In the genomic region with DNA sequence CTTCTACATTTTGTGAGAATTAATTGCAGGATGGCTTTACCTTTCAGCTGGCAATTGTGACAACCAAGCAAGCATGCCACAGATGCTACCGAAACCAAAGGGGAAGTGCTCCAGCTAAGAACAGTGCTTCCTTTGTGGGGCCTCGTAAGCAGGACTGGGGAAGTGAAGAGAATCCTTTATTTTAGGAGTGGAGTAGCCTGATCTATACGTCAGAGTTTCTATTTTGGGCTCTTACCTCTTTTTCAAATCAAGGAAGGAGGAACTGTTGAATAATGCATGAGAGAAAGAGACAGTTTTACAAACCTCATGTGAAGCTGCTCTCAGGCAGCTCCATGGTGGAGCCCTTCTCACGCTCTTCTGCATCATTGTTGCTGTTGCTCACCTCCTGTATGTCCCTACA, we compare ENCODE assay signal across 10 mouse cellular contexts.
DNase-seq lines count a peak whose midpoint lies in the region; ATAC-seq and TF ChIP-seq lines count a peak whose summit lies in the region.
"Had no signal": no experiment of that assay in that cellular context is flagged by ENCODE, and none has a peak within 500 bp of the region (broad histone marks: within the 10 kb centered on the region; RNA-seq: fewer than 3 reads in every experiment).

No protein-coding gene starts in this region.

- no peak for TF ChIP-seq CTCF in MEL (IDR thresholded peaks at IDR 0.05 in 2 of 3, conservative IDR thresholded peaks at IDR 0.05 in 1 of 3; ENCODE audit: control insufficient read depth in 1 of 3, insufficient read depth in 1 of 3, low read depth in 2 of 3, low read length in 3 of 3, poor library complexity in 1 of 3, severe bottlenecking in 1 of 3)

- 61% methylated on average over 4 of the region's 4 CpGs for WGBS in heart, embryonic 16.5 days
- 35% methylated on average over 4 of the region's 4 CpGs for WGBS in midbrain, embryonic 16.5 days

- peaks cover 22% of the 10 kb centered on the region for H3K4me1 ChIP-seq in heart, embryonic 16.5 days (ENCODE audit: control insufficient read depth, insufficient read depth, low read length)
- H3K4me1 ChIP-seq in MEL (ENCODE audit: control insufficient read depth in 1 of 2, insufficient read depth in 2 of 2, low read length in 2 of 2): peaks cover 3 to 13% of the 10 kb centered on the region in 2 experiments
- peaks cover 8% of the 10 kb centered on the region for H3K4me1 ChIP-seq in midbrain, embryonic 16.5 days (ENCODE audit: control insufficient read depth, insufficient read depth, low read length)

- intact Hi-C loops in heart, postnatal 14 days (cut with DNase I): no loop called here

- H3K4me2 ChIP-seq in heart, embryonic 16.5 days (ENCODE audit: low read depth, low read length): no peak overlapping the region
- no peak overlapping the region for H3K4me2 ChIP-seq in midbrain, embryonic 16.5 days (ENCODE audit: low read length)

- H3K9ac ChIP-seq in heart, embryonic 16.5 days (ENCODE audit: low read length): no peak overlapping the region
- H3K9ac ChIP-seq in MEL (ENCODE audit: control insufficient read depth, low read depth, low read length, poor library complexity, severe bottlenecking): no peak overlapping the region
- no peak overlapping the region for H3K9ac ChIP-seq in midbrain, embryonic 16.5 days (ENCODE audit: low read depth, low read length)

- no peaks in the 10 kb centered on the region for H3K27me3 ChIP-seq in heart, embryonic 16.5 days (ENCODE audit: control insufficient read depth, insufficient read depth, low read length)
- no peaks in the 10 kb centered on the region for H3K27me3 ChIP-seq in MEL (ENCODE audit: control insufficient read depth in 1 of 2, insufficient read depth in 2 of 2, low read length in 2 of 2)
- H3K27me3 ChIP-seq in midbrain, embryonic 16.5 days (ENCODE audit: control insufficient read depth, insufficient read depth, low read depth, low read length): no peaks in the 10 kb centered on the region

- ATAC-seq in heart, embryonic 16.5 days (replicated peaks; ENCODE audit: extremely low read depth, insufficient read depth, low FRiP score): no peak
- peak; percentile 82 for ATAC-seq in granulocyte monocyte progenitor cell, adult 5-6 weeks (replicated peaks; ENCODE audit: poor library complexity, severe bottlenecking)
- no peak for ATAC-seq in midbrain, embryonic 16.5 days

- no peak overlapping the region for H3K4me3 ChIP-seq in heart, embryonic 16.5 days (ENCODE audit: low read length)
- no peak overlapping the region for H3K4me3 ChIP-seq in MEL (ENCODE audit: control insufficient read depth in 1 of 2, insufficient read depth in 1 of 2, low read depth in 2 of 2, low read length in 2 of 2)
- H3K4me3 ChIP-seq in midbrain, embryonic 16.5 days (ENCODE audit: low read depth, low read length): no peak overlapping the region

- no peak for TF ChIP-seq POLR2A in MEL (IDR thresholded peaks at IDR 0.05; ENCODE audit: control insufficient read depth in 1 of 2, insufficient read depth in 1 of 2, low read depth in 1 of 2, low read length in 2 of 2, poor library complexity in 1 of 2)

- no peak for TF ChIP-seq RAD21 in MEL (IDR thresholded peaks at IDR 0.05; ENCODE audit: low read depth, low read length)

- peaks cover 30% of the 10 kb centered on the region for H3K79me2 ChIP-seq in MEL (ENCODE audit: control insufficient read depth, insufficient read depth, low read length, poor library complexity)

- peak; percentile 32 to 38; a peak in 3 of 4 replicates for TF ChIP-seq EP300 in MEL (IDR thresholded peaks at IDR 0.05; ENCODE audit: low read depth in 1 of 2, low read length in 2 of 2)

- H3K9me3 ChIP-seq in heart, embryonic 16.5 days (replicated peaks; ENCODE audit: control insufficient read depth, low read length): no peaks in the 10 kb centered on the region
- no peaks in the 10 kb centered on the region for H3K9me3 ChIP-seq in MEL (replicated peaks; ENCODE audit: insufficient read depth, low read length)
- H3K9me3 ChIP-seq in midbrain, embryonic 16.5 days (replicated peaks; ENCODE audit: control insufficient read depth, low read length, poor library complexity, severe bottlenecking): no peaks in the 10 kb centered on the region

- H3K27ac ChIP-seq in heart, embryonic 16.5 days (ENCODE audit: low read length): peak overlapping the region; percentile 2; the same call in 1 of the 2 replicates
- peak overlapping the region; percentile 10; the same call in 1 of the 2 replicates for H3K27ac ChIP-seq in MEL (ENCODE audit: control insufficient read depth, low read depth, low read length)
- peak overlapping the region; percentile 54; the same call in 1 of the 2 replicates for H3K27ac ChIP-seq in midbrain, embryonic 16.5 days (ENCODE audit: low read length)
- H3K27ac ChIP-seq: kidney, postnatal 0 days had no signal

- no peaks in the 10 kb centered on the region for H3K36me3 ChIP-seq in heart, embryonic 16.5 days (ENCODE audit: control insufficient read depth, insufficient read depth)
- H3K36me3 ChIP-seq in MEL (ENCODE audit: control insufficient read depth in 1 of 2, insufficient read depth in 2 of 2, low read length in 2 of 2): peaks cover 0 to 14% of the 10 kb centered on the region in 2 experiments; a peak in 2 of 4 replicates
- H3K36me3 ChIP-seq in midbrain, embryonic 16.5 days (ENCODE audit: control insufficient read depth, insufficient read depth, low read length): no peaks in the 10 kb centered on the region

- DNase-seq in heart, postnatal 14 days: no peak
- peak; percentile 81 for DNase-seq in MEL (ENCODE audit: low read depth, low spot score)
- DNase-seq in retina, embryonic 14.5 days (ENCODE audit: low spot score): no peak
- no peak for DNase-seq in kidney, postnatal 10 days
- no peak for DNase-seq in urinary bladder, postnatal 14 days (ENCODE audit: low spot score)
- DNase-seq: lung, postnatal 10 days had no signal

TF ChIP-seq in MEL, 35 proteins besides CTCF, POLR2A, EP300 and RAD21:
- TF ChIP-seq TAL1 (IDR thresholded peaks at IDR 0.05; ENCODE audit: low read length) (no peak), ZMIZ1 (IDR thresholded peaks at IDR 0.05; ENCODE audit: low read depth, low read length) (no peak), TBP (IDR thresholded peaks at IDR 0.05; ENCODE audit: low read depth, low read length) (0 out of 2 replicates have a peak, but pooled peaks have one; percentile 25), MXI1 (IDR thresholded peaks at IDR 0.05; ENCODE audit: low read depth, low read length) (peak; percentile 61), ZKSCAN1 (IDR thresholded peaks at IDR 0.05; ENCODE audit: low read depth, low read length) (no peak), SIN3A (IDR thresholded peaks at IDR 0.05; ENCODE audit: low read length) (peak; percentile 59; the same call in 1 of the 2 replicates), ETS1 (IDR thresholded peaks at IDR 0.05; ENCODE audit: low read depth, low read length) (peak; percentile 58), HCFC1 (IDR thresholded peaks at IDR 0.05; ENCODE audit: low read depth, low read length) (no peak), JUND (IDR thresholded peaks at IDR 0.05; ENCODE audit: low read depth, low read length) (no peak), ELF1 (IDR thresholded peaks at IDR 0.05; ENCODE audit: low read depth, low read length) (0 out of 2 replicates have a peak, but pooled peaks have one; percentile 25), MEF2A (IDR thresholded peaks at IDR 0.05; ENCODE audit: extremely low read depth, insufficient replicate concordance, low read depth, low read length, poor library complexity, severe bottlenecking) (peak; percentile 87; the same call in 1 of the 2 replicates), E2F4 (IDR thresholded peaks at IDR 0.05; ENCODE audit: borderline replicate concordance, low read depth, low read length) (no peak), POLR2AphosphoS2 (IDR thresholded peaks at IDR 0.05; ENCODE audit: low read length) (no peak), GATA1 (IDR thresholded peaks at IDR 0.05; ENCODE audit: low read depth, low read length) (no peak), CHD2 (IDR thresholded peaks at IDR 0.05; ENCODE audit: low read length) (no peak), MYC (IDR thresholded peaks at IDR 0.05; ENCODE audit: low read depth, low read length) (peak; percentile 56; the same call in 1 of the 2 replicates)

Comparison
In these comparisons a context has a peak if more than half of its experiments do, and no peak if none do; other contexts are left out.
1. H3K27ac ChIP-seq: peak in every context shown above with its lines; median percentile 54 in midbrain, embryonic 16.5 days; 10 in MEL; 2 in heart, embryonic 16.5 days.